Mouse (Mus musculus) left cerebral cortex, adult 18-20 months (tissue): ENCODE measurements around the gene Zfyve1. TPM values are rescaled to one million over a fixed set of nuclear protein-coding genes. Genes with fewer than 3 reads are reported as not detected.
"Not testable (repeated sequence)": the region's sequence is repeated elsewhere in the genome, so short reads cannot be mapped to it uniquely, and the experiment has no call there.

Source experiments
- DNase-seq, 2 experiments: peaks; one replicate each; pipeline ENCODE4 v3.0.0; 2021 to 2022; ENCODE audit warnings: low spot score in 2 of 2, mixed read lengths in 1 of 2
- long read RNA-seq, 2 experiments: library from polyadenylated mRNA; stranded (forward); transcript quantifications; one replicate each; pipeline ENCODE4 v2.0.0; 2021
- total RNA-seq, 2 experiments: library from RNA; stranded (reverse); gene quantifications; 2 replicates each; pipeline ENCODE4 v1.2.3; 2021

Gene Zfyve1
- total RNA-seq: 10 to 100 TPM; 42.7 to 46.6 TPM
- long read RNA-seq, experiment 1, full-length matches to known transcripts: 4 of 10 reads
- long read RNA-seq, experiment 1, partial matches to known transcripts: 2 of 10 reads
- long read RNA-seq, experiment 1, other reads (novel, unspliced or antisense): 4 of 10 reads
- long read RNA-seq, experiment 2, full-length matches to known transcripts: 3 of 7 reads
- long read RNA-seq, experiment 2, partial matches to known transcripts: 2 of 7 reads
- long read RNA-seq, experiment 2, other reads (novel, unspliced or antisense): 2 of 7 reads

GRCm38 (mm10) chr12:83597025-83597501, at the start of gene Zfyve1:
Zfyve1 (minus strand) TSS chr12:83597222.
- DNase-seq: peak; percentile 89 to 93

- no peak for DNase-seq
Observed at GRCm38 (mm10) chr12:83643116-83643515, 46.1 kb upstream of the Zfyve1 start.

GRCm38 (mm10) chr12:83641233-83641632, 44.2 kb upstream of the Zfyve1 start:
- no peak for DNase-seq

- no peak for DNase-seq
Observed at GRCm38 (mm10) chr12:83633807-83634206, 36.8 kb upstream of the Zfyve1 start.

- DNase-seq: peak; percentile 36 to 48
Observed at GRCm38 (mm10) chr12:83632680-83633025, 35.6 kb upstream of the Zfyve1 start.

- peak; percentile 92 to 94 for DNase-seq
Observed at GRCm38 (mm10) chr12:83631743-83632679, 35.0 kb upstream of the Zfyve1 start.

GRCm38 (mm10) chr12:83630936-83631335, 33.9 kb upstream of the Zfyve1 start, which contains the start of gene Rbm25:
Rbm25 (plus strand) TSS chr12:83631236.
- DNase-seq: not testable (repeated sequence)

GRCm38 (mm10) chr12:83624321-83624720, 27.3 kb upstream of the Zfyve1 start:
- no peak for DNase-seq

- no peak for DNase-seq
Observed at GRCm38 (mm10) chr12:83622031-83622755, 25.2 kb upstream of the Zfyve1 start.

GRCm38 (mm10) chr12:83620694-83621093, 23.7 kb upstream of the Zfyve1 start:
- not testable (repeated sequence) for DNase-seq

- no peak for DNase-seq
Observed at GRCm38 (mm10) chr12:83618981-83619380, 22.0 kb upstream of the Zfyve1 start.

- no peak for DNase-seq
Observed at GRCm38 (mm10) chr12:83617261-83617660, 20.2 kb upstream of the Zfyve1 start.

GRCm38 (mm10) chr12:83606411-83606810, 9.4 kb upstream of the Zfyve1 start:
- DNase-seq: not testable (repeated sequence)

- DNase-seq: no peak
Observed at GRCm38 (mm10) chr12:83602285-83602684, 5.3 kb upstream of the Zfyve1 start.

- DNase-seq: no peak
Observed at GRCm38 (mm10) chr12:83597881-83598280, 859 bp upstream of the Zfyve1 start.

- no peak for DNase-seq
Observed at GRCm38 (mm10) chr12:83596191-83596954, 649 bp downstream of the Zfyve1 start.

- DNase-seq: peak in 1 of 2 experiments; percentile 10
Observed at GRCm38 (mm10) chr12:83594454-83595040, 2.5 kb downstream of the Zfyve1 start.

GRCm38 (mm10) chr12:83591754-83592501, 5.1 kb downstream of the Zfyve1 start:
- no peak for DNase-seq

GRCm38 (mm10) chr12:83586628-83587027, 10.4 kb downstream of the Zfyve1 start:
- no peak for DNase-seq
